Mouse (Mus musculus): Measurements from ENCODE around the gene Zfp287. TPM values are rescaled to one million over a fixed set of nuclear protein-coding genes. Genes with fewer than 3 reads are reported as not detected.
A peak's percentile ranks its signal among the peaks of the same experiment; 100 is the strongest.
"Not testable (repeated sequence)": the region's sequence is repeated elsewhere in the genome, so short reads cannot be mapped to it uniquely, and the experiment has no call there.

Gene Zfp287
- polyA plus RNA-seq, 1 experiment from 2014 or later = 7.9 TPM

GRCm38 (mm10) chr11:62752780-62753179 is 21.1 kb upstream of the Zfp287 start, which contains the start of gene Gm10428:
Gene Gm10428 (plus strand): TSS chr11:62753100.
- H3K27me3 ChIP-seq (ENCODE audit: insufficient read depth, low read length) = peaks cover 4% of the 10 kb centered on the region; the same call in 1 of the 2 replicates

GRCm38 (mm10) chr11:62752191-62752590 is 20.5 kb upstream of the Zfp287 start:
- Histone ChIP-seq H3K4me3 (ENCODE audit: low read depth, low read length) (no peak overlapping the region), H3K9me3 (ENCODE audit: low read depth, low read length) (no peaks in the 10 kb centered on the region), H3K9ac (no peak overlapping the region), H3K4me2 (no peak overlapping the region), H3K27me3 (ENCODE audit: insufficient read depth, low read length) (peaks cover 7% of the 10 kb centered on the region; the same call in 1 of the 2 replicates), H3K27ac (ENCODE audit: low read depth) (no peak overlapping the region), H3K4me1 (ENCODE audit: insufficient read depth) (no peaks in the 10 kb centered on the region), H3K36me3 (ENCODE audit: insufficient read depth) (no peaks in the 10 kb centered on the region)
- 61% methylated on average over 11 of the region's 11 CpGs for WGBS
- ATAC-seq (ENCODE audit: insufficient read depth) (no peak), DNase-seq (no peak)
- TF ChIP-seq CTCF (IDR thresholded peaks at IDR 0.05; ENCODE audit: low read depth) = no peak

More at GRCm38 (mm10) chr11:62752780-62753179, 21.1 kb upstream of the Zfp287 start, which contains the start of gene Gm10428:
- Histone ChIP-seq H3K4me3 (ENCODE audit: low read depth, low read length) (no peak within 1 kb of the TSS), H3K4me1 (ENCODE audit: insufficient read depth) (no peaks in the 10 kb centered on the region), H3K9ac (no peak within 1 kb of the TSS), H3K27ac (ENCODE audit: low read depth) (no peak within 1 kb of the TSS), H3K36me3 (ENCODE audit: insufficient read depth) (no peaks in the 10 kb centered on the region), H3K4me2 (no peak within 1 kb of the TSS), H3K9me3 (ENCODE audit: low read depth, low read length) (no peaks in the 10 kb centered on the region)
- ATAC-seq (ENCODE audit: insufficient read depth) (no peak), DNase-seq (no peak)
- TF ChIP-seq CTCF (IDR thresholded peaks at IDR 0.05; ENCODE audit: low read depth) = no peak
- 87% methylated on average over 8 of the region's 8 CpGs for WGBS

GRCm38 (mm10) chr11:62749445-62749844 is 17.7 kb upstream of the Zfp287 start:
- H3K9me3 ChIP-seq (ENCODE audit: low read depth, low read length) = not testable (repeated sequence)

GRCm38 (mm10) chr11:62748062-62748461 is 16.4 kb upstream of the Zfp287 start:
- ATAC-seq (ENCODE audit: insufficient read depth) = no peak

More at GRCm38 (mm10) chr11:62749445-62749844, 17.7 kb upstream of the Zfp287 start:
- DNase-seq; ATAC-seq (ENCODE audit: insufficient read depth); H3K4me1 ChIP-seq (ENCODE audit: insufficient read depth); H3K36me3 ChIP-seq (ENCODE audit: insufficient read depth); H3K9ac ChIP-seq; H3K4me2 ChIP-seq; H3K27ac ChIP-seq (ENCODE audit: low read depth); H3K4me3 ChIP-seq (ENCODE audit: low read depth, low read length): not testable (repeated sequence)
- peaks cover 26% of the 10 kb centered on the region for H3K27me3 ChIP-seq (ENCODE audit: insufficient read depth, low read length)
- WGBS = 78% methylated on average over 13 of the region's 13 CpGs

GRCm38 (mm10) chr11:62747227-62747626 is 15.5 kb upstream of the Zfp287 start:
- 57% methylated on average over 9 of the region's 9 CpGs for WGBS
- no peak overlapping the region for H3K4me2 ChIP-seq
- H3K4me3 ChIP-seq (ENCODE audit: low read depth, low read length) = no peak overlapping the region

More at GRCm38 (mm10) chr11:62748062-62748461, 16.4 kb upstream of the Zfp287 start:
- no peak overlapping the region for H3K4me2 ChIP-seq
- no peak overlapping the region for H3K9ac ChIP-seq
- no peaks in the 10 kb centered on the region for H3K4me1 ChIP-seq (ENCODE audit: insufficient read depth)
- H3K27me3 ChIP-seq (ENCODE audit: insufficient read depth, low read length) = peaks cover 26% of the 10 kb centered on the region
- DNase-seq = no peak
- 63% methylated on average over 4 of the region's 4 CpGs for WGBS
- H3K9me3 ChIP-seq (ENCODE audit: low read depth, low read length) = no peaks in the 10 kb centered on the region
- H3K36me3 ChIP-seq (ENCODE audit: insufficient read depth) = no peaks in the 10 kb centered on the region
- no peak overlapping the region for H3K4me3 ChIP-seq (ENCODE audit: low read depth, low read length)
- no peak overlapping the region for H3K27ac ChIP-seq (ENCODE audit: low read depth)
- no peak for TF ChIP-seq CTCF (IDR thresholded peaks at IDR 0.05; ENCODE audit: low read depth)

GRCm38 (mm10) chr11:62746001-62746533 is 14.4 kb upstream of the Zfp287 start:
- Histone ChIP-seq H3K27me3 (ENCODE audit: insufficient read depth, low read length) (peaks cover 26% of the 10 kb centered on the region), H3K4me2 (peak overlapping the region; percentile 65), H3K36me3 (ENCODE audit: insufficient read depth) (no peaks in the 10 kb centered on the region), H3K9ac (peak overlapping the region; percentile 28; the same call in 1 of the 2 replicates), H3K4me3 (ENCODE audit: low read depth, low read length) (peak overlapping the region; percentile 36), H3K4me1 (ENCODE audit: insufficient read depth) (no peaks in the 10 kb centered on the region), H3K9me3 (ENCODE audit: low read depth, low read length) (no peaks in the 10 kb centered on the region), H3K27ac (ENCODE audit: low read depth) (no peak overlapping the region)
- TF ChIP-seq CTCF (IDR thresholded peaks at IDR 0.05; ENCODE audit: low read depth) = peak; percentile 57
- peak; percentile 74 for DNase-seq
- 2% methylated on average over 27 of the region's 27 CpGs for WGBS
- peak; percentile 86 for ATAC-seq (ENCODE audit: insufficient read depth)

More at GRCm38 (mm10) chr11:62747227-62747626, 15.5 kb upstream of the Zfp287 start:
- H3K36me3 ChIP-seq (ENCODE audit: insufficient read depth) = no peaks in the 10 kb centered on the region
- H3K9me3 ChIP-seq (ENCODE audit: low read depth, low read length) = no peaks in the 10 kb centered on the region
- no peak for ATAC-seq (ENCODE audit: insufficient read depth)
- no peaks in the 10 kb centered on the region for H3K4me1 ChIP-seq (ENCODE audit: insufficient read depth)
- no peak overlapping the region for H3K9ac ChIP-seq
- TF ChIP-seq CTCF (IDR thresholded peaks at IDR 0.05; ENCODE audit: low read depth) = no peak
- peaks cover 26% of the 10 kb centered on the region for H3K27me3 ChIP-seq (ENCODE audit: insufficient read depth, low read length)
- no peak for DNase-seq
- H3K27ac ChIP-seq (ENCODE audit: low read depth) = no peak overlapping the region

GRCm38 (mm10) chr11:62744103-62744502 is 12.4 kb upstream of the Zfp287 start:
- DNase-seq (peak; percentile 91), ATAC-seq (ENCODE audit: insufficient read depth) (0 out of 2 replicates have a peak, but pooled peaks have one; percentile 41)
- Histone ChIP-seq H3K9ac (no peak overlapping the region), H3K4me3 (ENCODE audit: low read depth, low read length) (no peak overlapping the region), H3K4me1 (ENCODE audit: insufficient read depth) (no peaks in the 10 kb centered on the region), H3K27me3 (ENCODE audit: insufficient read depth, low read length) (peaks cover 26% of the 10 kb centered on the region), H3K36me3 (ENCODE audit: insufficient read depth) (no peaks in the 10 kb centered on the region), H3K4me2 (no peak overlapping the region), H3K9me3 (ENCODE audit: low read depth, low read length) (no peaks in the 10 kb centered on the region), H3K27ac (ENCODE audit: low read depth) (no peak overlapping the region)
- WGBS = 45% methylated on average over 5 of the region's 5 CpGs
- peak; percentile 93 for TF ChIP-seq CTCF (IDR thresholded peaks at IDR 0.05; ENCODE audit: low read depth)

All from lung, embryonic 14.5 days (tissue).